Mouse (Mus musculus) heart, postnatal 0 days (tissue): ENCODE results near the gene Stard13.

Experiments used
- CTCF ChIP-seq: IDR thresholded peaks from 2 replicates; pipeline ENCODE4 v1.5.1; 2016; ENCODE audit warnings: antibody characterized with exemption, control low read depth, low read depth
- EP300 ChIP-seq: IDR thresholded peaks from 2 replicates; pipeline ENCODE4 v1.6.1; 2016; ENCODE audit warnings: antibody characterized with exemption, low read depth

DNA sequence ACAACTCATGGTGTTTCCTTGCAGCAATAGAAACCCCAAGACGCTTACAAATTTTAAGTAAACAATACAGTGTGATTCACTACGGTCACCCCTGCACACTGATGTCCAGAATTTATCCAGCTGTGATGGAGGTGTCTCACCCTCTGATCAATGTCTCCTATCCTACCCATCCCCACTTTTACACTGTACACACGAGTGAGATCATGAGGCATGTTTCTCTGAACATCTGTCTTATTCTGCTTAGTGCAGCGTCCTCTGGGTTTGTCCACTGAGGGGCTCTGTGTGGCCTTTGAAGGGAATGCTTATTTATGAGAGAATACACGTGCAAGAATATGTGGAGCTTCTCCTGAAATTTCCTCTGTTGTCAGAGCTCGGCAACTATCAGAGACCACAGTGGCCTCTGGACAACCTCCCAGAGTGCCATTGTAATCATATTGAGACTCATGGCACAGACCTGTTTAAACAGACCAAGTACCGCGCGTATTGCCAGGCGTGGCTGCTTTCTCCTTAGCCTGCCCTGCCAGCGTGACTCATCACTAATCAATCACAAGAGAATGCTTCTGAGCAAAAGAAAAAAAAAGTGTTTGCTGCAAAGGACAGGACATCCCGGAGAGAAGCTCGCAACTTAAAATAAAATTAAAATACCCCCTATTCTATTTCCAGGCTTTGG lies 36.9 kb downstream of the Stard13 start:
- TF ChIP-seq CTCF (no peak), EP300 (no peak)
